Mouse (Mus musculus) embryonic fibroblast, embryonic 13.5 days (primary cell): ENCODE measurements at regions not wholly inside any gene's neighbourhood (a gene's known extent, or its start where the extent isn't known, plus 50 kb on each side); places are given as distances from the start of the nearest gene placed in this dataset.

Experiments
- CTCF ChIP-seq: IDR thresholded peaks from 2 replicates; pipeline ENCODE4 v1.5.1; 2011; ENCODE audit warnings: mild to moderate bottlenecking, control low read depth, low read length, moderate library complexity, borderline replicate concordance; ENCODE audit not compliant: insufficient read depth
- POLR2A ChIP-seq: IDR thresholded peaks from 2 replicates; pipeline ENCODE4 v1.6.1; 2011; ENCODE audit warnings: low read depth, mild to moderate bottlenecking, control low read depth, low read length, moderate library complexity

- peak; percentile 36; the same call in 1 of the 2 replicates for TF ChIP-seq CTCF
- no peak for TF ChIP-seq POLR2A
Observed at GRCm38 (mm10) chr3:121104571-121105407, 66.7 kb downstream of the Rwdd3 start.
